Mouse (Mus musculus) forebrain, embryonic 13.5 days (tissue): ENCODE measurements at regions not wholly inside any gene's neighbourhood (a gene's known extent, or its start where the extent isn't known, plus 50 kb on each side); places are given as distances from the start of the nearest gene placed in this dataset.
"Not testable (repeated sequence)": the region's sequence is repeated elsewhere in the genome, so short reads cannot be mapped to it uniquely, and the experiment has no call there.

ENCODE experiments used
- ATAC-seq: fragments of 200-750 bp; cut with Nextera tagmentation; 2 replicates; pipeline ENCODE4 v1.8.0; 2017
- H3K27ac ChIP-seq: fragments of 300-500 bp; sonication (generic); 2 replicates; pipeline ENCODE4 v1.5.1; 2015; ENCODE audit warnings: inconsistent platforms, mild to moderate bottlenecking, moderate library complexity
- H3K27me3 ChIP-seq: fragments of 300-500 bp; sonication (generic); 2 replicates; pipeline ENCODE4 v1.6.1; 2015; ENCODE audit warnings: mild to moderate bottlenecking, inconsistent platforms
- H3K36me3 ChIP-seq: fragments of 300-500 bp; sonication (generic); 2 replicates; pipeline ENCODE4 v1.6.1; 2015; ENCODE audit warnings: mild to moderate bottlenecking, inconsistent platforms; ENCODE audit not compliant: poor library complexity, severe bottlenecking
- H3K4me1 ChIP-seq: fragments of 300-500 bp; sonication (generic); 2 replicates; pipeline ENCODE4 v1.6.1; 2015; ENCODE audit warnings: inconsistent platforms
- H3K4me2 ChIP-seq: fragments of 300-500 bp; sonication (generic); 2 replicates; pipeline ENCODE4 v1.6.1; 2015; ENCODE audit warnings: inconsistent platforms, mild to moderate bottlenecking, moderate library complexity
- H3K4me3 ChIP-seq: fragments of 300-500 bp; sonication (generic); 2 replicates; pipeline ENCODE4 v1.5.1; 2015; ENCODE audit warnings: mild to moderate bottlenecking, inconsistent platforms
- H3K9ac ChIP-seq: fragments of 300-500 bp; sonication (generic); 2 replicates; pipeline ENCODE4 v1.6.1; 2015; ENCODE audit warnings: mild to moderate bottlenecking, inconsistent platforms
- H3K9me3 ChIP-seq: fragments of 300-500 bp; sonication (generic); replicated peaks from 2 replicates; pipeline ENCODE4 v1.6.1; 2016; ENCODE audit warnings: inconsistent platforms
- WGBS: fragments of 180-500 bp; shearing (Covaris S2); methylation state at CpG from one replicate; pipeline ENCODE4 v1.1.7; 2015; 5-methylcytosine and 5-hydroxymethylcytosine counted together

- ATAC-seq = no peak
- H3K9me3 ChIP-seq = no peaks in the 10 kb centered on the region
- no peak overlapping the region for H3K27ac ChIP-seq
- no peak overlapping the region for H3K4me2 ChIP-seq
- no peak overlapping the region for H3K9ac ChIP-seq
- no peaks in the 10 kb centered on the region for H3K27me3 ChIP-seq
- H3K4me1 ChIP-seq = 0 out of 2 replicates have a peak, but pooled peaks cover 2% of the 10 kb centered on the region
- 89% methylated on average over 1 of the region's 1 CpGs for WGBS
- no peak overlapping the region for H3K4me3 ChIP-seq
- no peaks in the 10 kb centered on the region for H3K36me3 ChIP-seq
Measured at GRCm38 (mm10) chr3:133677892-133678291, 133.0 kb upstream of the Tet2 start.

GRCm38 (mm10) chr3:133679891-133680290 is 135.0 kb upstream of the Tet2 start:
- no peak overlapping the region for H3K9ac ChIP-seq
- H3K4me3 ChIP-seq = no peak overlapping the region
- no peaks in the 10 kb centered on the region for H3K9me3 ChIP-seq
- no peak overlapping the region for H3K27ac ChIP-seq
- no peak for ATAC-seq
- H3K27me3 ChIP-seq = no peaks in the 10 kb centered on the region
- no peaks in the 10 kb centered on the region for H3K36me3 ChIP-seq
- H3K4me2 ChIP-seq = no peak overlapping the region
- 89% methylated on average over 1 of the region's 1 CpGs for WGBS
- no peaks in the 10 kb centered on the region for H3K4me1 ChIP-seq

- Histone ChIP-seq H3K4me3 (no peak overlapping the region), H3K9ac (no peak overlapping the region), H3K27ac (no peak overlapping the region), H3K4me1 (no peaks in the 10 kb centered on the region), H3K4me2 (no peak overlapping the region), H3K27me3 (no peaks in the 10 kb centered on the region), H3K9me3 (no peaks in the 10 kb centered on the region), H3K36me3 (no peaks in the 10 kb centered on the region)
- ATAC-seq = no peak
- 86% methylated on average over 2 of the region's 2 CpGs for WGBS
Measured at GRCm38 (mm10) chr3:133680343-133680742, 135.4 kb upstream of the Tet2 start.

GRCm38 (mm10) chr3:133680805-133681204 is 135.9 kb upstream of the Tet2 start:
- WGBS = 83% methylated on average over 3 of the region's 3 CpGs
- no peak for ATAC-seq
- H3K9ac ChIP-seq = no peak overlapping the region
- no peak overlapping the region for H3K27ac ChIP-seq
- H3K27me3 ChIP-seq = no peaks in the 10 kb centered on the region
- H3K4me3 ChIP-seq = no peak overlapping the region
- H3K4me2 ChIP-seq = no peak overlapping the region
- no peaks in the 10 kb centered on the region for H3K9me3 ChIP-seq
- no peaks in the 10 kb centered on the region for H3K36me3 ChIP-seq
- H3K4me1 ChIP-seq = no peaks in the 10 kb centered on the region

- Histone ChIP-seq H3K9ac (no peak overlapping the region), H3K4me3 (no peak overlapping the region), H3K36me3 (no peaks in the 10 kb centered on the region), H3K9me3 (no peaks in the 10 kb centered on the region), H3K27ac (no peak overlapping the region), H3K4me1 (no peaks in the 10 kb centered on the region), H3K4me2 (no peak overlapping the region), H3K27me3 (no peaks in the 10 kb centered on the region)
- ATAC-seq = no peak
- 85% methylated on average over 5 of the region's 5 CpGs for WGBS
Measured at GRCm38 (mm10) chr3:133684196-133684743, 139.3 kb upstream of the Tet2 start.

- Histone ChIP-seq H3K27me3 (no peaks in the 10 kb centered on the region), H3K27ac (no peak overlapping the region), H3K36me3 (no peaks in the 10 kb centered on the region), H3K9me3 (no peaks in the 10 kb centered on the region), H3K9ac (no peak overlapping the region), H3K4me2 (no peak overlapping the region), H3K4me3 (no peak overlapping the region), H3K4me1 (no peaks in the 10 kb centered on the region)
- WGBS = 79% methylated on average over 3 of the region's 3 CpGs
- ATAC-seq = no peak
Measured at GRCm38 (mm10) chr3:133684747-133685146, 139.8 kb upstream of the Tet2 start.

- WGBS = 79% methylated on average over 3 of the region's 3 CpGs
- H3K27ac ChIP-seq = no peak overlapping the region
- no peaks in the 10 kb centered on the region for H3K27me3 ChIP-seq
- H3K36me3 ChIP-seq = no peaks in the 10 kb centered on the region
- H3K4me2 ChIP-seq = no peak overlapping the region
- no peaks in the 10 kb centered on the region for H3K4me1 ChIP-seq
- ATAC-seq = no peak
- H3K9ac ChIP-seq = no peak overlapping the region
- H3K4me3 ChIP-seq = no peak overlapping the region
- no peaks in the 10 kb centered on the region for H3K9me3 ChIP-seq
Measured at GRCm38 (mm10) chr3:133685393-133685792, 140.5 kb upstream of the Tet2 start.

GRCm38 (mm10) chr3:133694057-133694456 is 149.1 kb upstream of the Tet2 start:
- Histone ChIP-seq H3K9ac (no peak overlapping the region), H3K9me3 (no peaks in the 10 kb centered on the region), H3K36me3 (no peaks in the 10 kb centered on the region), H3K4me2 (no peak overlapping the region), H3K4me1 (no peaks in the 10 kb centered on the region), H3K4me3 (no peak overlapping the region), H3K27me3 (no peaks in the 10 kb centered on the region), H3K27ac (no peak overlapping the region)
- 50% methylated on average over 4 of the region's 4 CpGs for WGBS
- ATAC-seq = no peak

- H3K27ac ChIP-seq = no peak overlapping the region
- no peak overlapping the region for H3K4me2 ChIP-seq
- no peak for ATAC-seq
- no peaks in the 10 kb centered on the region for H3K27me3 ChIP-seq
- H3K9ac ChIP-seq = no peak overlapping the region
- no peaks in the 10 kb centered on the region for H3K4me1 ChIP-seq
- WGBS = 86% methylated on average over 3 of the region's 3 CpGs
- no peaks in the 10 kb centered on the region for H3K9me3 ChIP-seq
- no peak overlapping the region for H3K4me3 ChIP-seq
- no peaks in the 10 kb centered on the region for H3K36me3 ChIP-seq
Measured at GRCm38 (mm10) chr3:133696122-133696521, 151.2 kb upstream of the Tet2 start.

- H3K4me3 ChIP-seq, H3K27ac ChIP-seq, H3K36me3 ChIP-seq, H3K4me1 ChIP-seq, H3K9me3 ChIP-seq, H3K4me2 ChIP-seq, H3K9ac ChIP-seq, H3K27me3 ChIP-seq, ATAC-seq: not testable (repeated sequence)
Measured at GRCm38 (mm10) chr3:133704849-133705248, 159.9 kb upstream of the Tet2 start.

- no peak for ATAC-seq
- no peak overlapping the region for H3K27ac ChIP-seq
- H3K4me1 ChIP-seq = no peaks in the 10 kb centered on the region
- WGBS = 79% methylated on average over 1 of the region's 1 CpGs
- no peak overlapping the region for H3K4me3 ChIP-seq
- H3K4me2 ChIP-seq = no peak overlapping the region
- no peak overlapping the region for H3K9ac ChIP-seq
- no peaks in the 10 kb centered on the region for H3K36me3 ChIP-seq
- H3K9me3 ChIP-seq = no peaks in the 10 kb centered on the region
- no peaks in the 10 kb centered on the region for H3K27me3 ChIP-seq
Measured at GRCm38 (mm10) chr3:133711518-133711917, 166.6 kb upstream of the Tet2 start.

- H3K9ac ChIP-seq = no peak overlapping the region
- no peak overlapping the region for H3K27ac ChIP-seq
- no peaks in the 10 kb centered on the region for H3K36me3 ChIP-seq
- no peaks in the 10 kb centered on the region for H3K4me1 ChIP-seq
- no peaks in the 10 kb centered on the region for H3K9me3 ChIP-seq
- no peak for ATAC-seq
- no peak overlapping the region for H3K4me3 ChIP-seq
- WGBS = 78% methylated on average over 3 of the region's 3 CpGs
- H3K4me2 ChIP-seq = no peak overlapping the region
- H3K27me3 ChIP-seq = no peaks in the 10 kb centered on the region
Measured at GRCm38 (mm10) chr3:133722550-133723290, 177.8 kb upstream of the Tet2 start.

GRCm38 (mm10) chr3:133726831-133727230 is 181.9 kb upstream of the Tet2 start:
- Histone ChIP-seq H3K27ac (no peak overlapping the region), H3K4me2 (no peak overlapping the region), H3K27me3 (no peaks in the 10 kb centered on the region), H3K9ac (no peak overlapping the region), H3K4me1 (no peaks in the 10 kb centered on the region), H3K4me3 (no peak overlapping the region), H3K36me3 (no peaks in the 10 kb centered on the region), H3K9me3 (no peaks in the 10 kb centered on the region)
- no peak for ATAC-seq
- 90% methylated on average over 6 of the region's 6 CpGs for WGBS
